Mouse (Mus musculus): ENCODE data around the gene Pcna. TPM values are rescaled to one million over a fixed set of nuclear protein-coding genes. Genes with fewer than 3 reads are reported as not detected.
"Not testable (repeated sequence)": the region's sequence is repeated elsewhere in the genome, so short reads cannot be mapped to it uniquely, and the experiment has no call there.

Pcna gene
- total RNA-seq, 2 experiments from 2014 or later: 44.5 to 49.6 TPM

GRCm38 (mm10) chr2:132253603-132254002 is 489 bp upstream of the Pcna start:
- DNase-seq (ENCODE audit: extremely low spot score in 1 of 2, low spot score in 2 of 2): no peak
- H3K27ac ChIP-seq: peak overlapping the region; percentile 82
- peak overlapping the region; percentile 71 for H3K4me3 ChIP-seq
- intact Hi-C loops (cut with DNase I): no loop called here
- TF ChIP-seq CTCF (IDR thresholded peaks at IDR 0.05): no peak

DNA sequence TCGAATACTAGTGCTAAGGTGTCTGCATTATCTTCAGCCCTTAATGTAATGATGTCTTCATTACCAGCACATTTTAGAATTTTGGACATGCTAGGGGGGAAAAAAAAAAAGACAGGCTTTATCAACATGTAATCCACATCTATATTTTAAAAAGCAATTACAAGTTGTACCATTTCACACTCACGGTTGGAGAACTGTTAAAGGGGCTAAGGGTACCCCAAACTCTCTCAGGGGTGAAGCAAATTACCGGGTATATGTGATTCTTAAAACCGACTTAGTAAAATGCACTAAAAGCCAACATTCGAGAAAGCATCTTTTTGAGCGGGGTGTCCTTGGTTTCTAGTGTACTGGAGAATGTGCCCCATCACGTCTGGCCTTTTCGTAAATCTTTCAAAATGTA is 1.2 kb downstream of the Pcna start:
- Histone ChIP-seq H3K4me3 (peak overlapping the region; percentile 71), H3K27ac (no peak overlapping the region)
- no peak for DNase-seq (ENCODE audit: extremely low spot score in 1 of 2, low spot score in 2 of 2)
- TF ChIP-seq CTCF (IDR thresholded peaks at IDR 0.05): no peak
- intact Hi-C loops (cut with DNase I): no loop called here

GRCm38 (mm10) chr2:132247539-132248313 is 5.4 kb downstream of the Pcna start, which contains the start of gene Tmem230:
Tmem230 (minus strand) TSS chr2:132247807.
- DNase-seq (ENCODE audit: extremely low spot score in 1 of 2, low spot score in 2 of 2): peak; percentile 93 to 95
- Histone ChIP-seq H3K4me3 (peak within 1 kb of the TSS; percentile 74), H3K27ac (peak within 1 kb of the TSS; percentile 79)
- TF ChIP-seq CTCF (IDR thresholded peaks at IDR 0.05): peak; percentile 7
- intact Hi-C loops (cut with DNase I): no loop called here

DNA sequence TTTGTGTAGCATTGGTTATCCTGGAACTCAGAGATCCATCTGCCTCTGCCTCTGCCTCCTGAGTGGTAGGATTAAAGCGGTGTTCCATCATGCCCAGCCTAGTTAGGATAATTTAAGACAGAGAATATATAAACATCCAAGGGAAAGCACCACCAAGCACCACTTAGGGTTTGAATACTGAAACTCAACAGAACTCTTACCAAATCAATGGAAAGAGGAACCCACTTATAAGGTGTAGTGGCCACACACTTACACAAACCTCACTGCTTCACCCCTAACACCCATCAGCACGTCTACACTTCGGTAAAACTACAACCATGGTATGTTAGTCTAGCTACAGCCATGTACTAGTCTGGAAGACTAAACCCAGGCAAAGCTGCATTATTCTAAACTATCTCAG is 9.7 kb downstream of the Pcna start:
- TF ChIP-seq CTCF (IDR thresholded peaks at IDR 0.05): no peak
- intact Hi-C loops (cut with DNase I): no loop called here
- DNase-seq (ENCODE audit: extremely low spot score in 1 of 2, low spot score in 2 of 2): no peak
- Histone ChIP-seq H3K4me3 (no peak overlapping the region), H3K27ac (no peak overlapping the region)

- peak; percentile 65 to 73 for DNase-seq (ENCODE audit: extremely low spot score in 1 of 2, low spot score in 2 of 2)
- not testable (repeated sequence) for H3K27ac ChIP-seq, H3K4me3 ChIP-seq
- intact Hi-C loops (cut with DNase I): loop anchor here (2.0 kb wide), 3 partner anchors 96 to 420 kb away; partner anchors contain the start of gene Slc23a2
- peak; percentile 65 for TF ChIP-seq CTCF (IDR thresholded peaks at IDR 0.05)
Measured at GRCm38 (mm10) chr2:132240457-132240856, 12.7 kb downstream of the Pcna start.

- H3K27ac ChIP-seq; H3K4me3 ChIP-seq; intact Hi-C loops (cut with DNase I); DNase-seq (ENCODE audit: extremely low spot score in 1 of 2, low spot score in 2 of 2): not testable (repeated sequence)
Measured at GRCm38 (mm10) chr2:132239434-132239833, 13.7 kb downstream of the Pcna start.

- no peak overlapping the region for H3K27ac ChIP-seq
- no peak overlapping the region for H3K4me3 ChIP-seq
- no peak for DNase-seq (ENCODE audit: extremely low spot score in 1 of 2, low spot score in 2 of 2)
- TF ChIP-seq CTCF (IDR thresholded peaks at IDR 0.05): no peak
- intact Hi-C loops (cut with DNase I): no loop called here
Measured at GRCm38 (mm10) chr2:132235975-132236374, 17.1 kb downstream of the Pcna start.

- no peak for TF ChIP-seq CTCF (IDR thresholded peaks at IDR 0.05)
- intact Hi-C loops (cut with DNase I): no loop called here
- H3K4me3 ChIP-seq: no peak overlapping the region
- no peak for DNase-seq (ENCODE audit: extremely low spot score in 1 of 2, low spot score in 2 of 2)
- no peak overlapping the region for H3K27ac ChIP-seq
Measured at GRCm38 (mm10) chr2:132235291-132235690, 17.8 kb downstream of the Pcna start.

DNA sequence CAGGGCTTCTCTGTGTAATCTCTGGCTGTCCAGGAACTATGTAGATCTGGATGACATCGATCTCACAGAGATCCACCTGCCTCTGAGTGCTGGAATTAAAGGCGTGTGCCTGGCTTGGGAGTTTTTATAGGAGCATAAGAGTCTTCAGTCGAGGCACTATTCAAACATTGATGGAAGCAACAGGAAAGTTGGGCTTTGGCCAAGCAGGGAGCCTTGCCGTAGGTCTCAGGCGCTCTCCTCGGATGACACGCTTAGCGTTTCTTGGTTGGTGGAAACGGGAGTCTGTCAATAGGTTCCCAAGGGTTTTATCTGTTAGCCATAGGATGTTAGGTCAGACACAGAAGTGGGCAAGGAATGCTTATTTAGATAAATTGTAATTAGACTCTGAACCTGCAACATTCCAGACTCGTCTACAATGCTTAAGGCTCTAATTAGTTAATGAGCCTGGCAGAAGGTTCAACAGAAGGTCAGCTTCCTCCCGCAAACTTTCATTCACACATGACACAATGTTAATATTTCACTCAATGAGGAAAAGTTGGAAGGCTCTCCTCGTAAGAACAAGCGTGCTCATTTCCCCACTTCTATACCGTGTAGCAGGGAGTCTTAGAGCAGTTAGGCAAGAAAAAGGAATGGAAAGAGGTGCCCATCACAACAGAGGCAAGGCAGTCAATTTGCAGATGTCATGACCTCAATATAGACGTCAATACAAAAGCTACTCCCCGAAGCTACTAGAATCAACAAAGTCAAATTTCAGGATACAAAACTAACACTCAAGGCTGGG is 18.9 kb downstream of the Pcna start:
- TF ChIP-seq CTCF (IDR thresholded peaks at IDR 0.05): no peak
- no peak for DNase-seq (ENCODE audit: extremely low spot score in 1 of 2, low spot score in 2 of 2)
- H3K27ac ChIP-seq: no peak overlapping the region
- intact Hi-C loops (cut with DNase I): no loop called here
- no peak overlapping the region for H3K4me3 ChIP-seq

- Histone ChIP-seq H3K4me3 (no peak overlapping the region), H3K27ac (no peak overlapping the region)
- no peak for TF ChIP-seq CTCF (IDR thresholded peaks at IDR 0.05)
- intact Hi-C loops (cut with DNase I): no loop called here
- DNase-seq (ENCODE audit: extremely low spot score in 1 of 2, low spot score in 2 of 2): no peak
Measured at GRCm38 (mm10) chr2:132232413-132232945, 20.6 kb downstream of the Pcna start.

- no peak for TF ChIP-seq CTCF (IDR thresholded peaks at IDR 0.05)
- intact Hi-C loops (cut with DNase I): no loop called here
- DNase-seq (ENCODE audit: extremely low spot score in 1 of 2, low spot score in 2 of 2): no peak
- no peak overlapping the region for H3K4me3 ChIP-seq
- H3K27ac ChIP-seq: no peak overlapping the region
Measured at GRCm38 (mm10) chr2:132224359-132224758, 28.8 kb downstream of the Pcna start.

DNA sequence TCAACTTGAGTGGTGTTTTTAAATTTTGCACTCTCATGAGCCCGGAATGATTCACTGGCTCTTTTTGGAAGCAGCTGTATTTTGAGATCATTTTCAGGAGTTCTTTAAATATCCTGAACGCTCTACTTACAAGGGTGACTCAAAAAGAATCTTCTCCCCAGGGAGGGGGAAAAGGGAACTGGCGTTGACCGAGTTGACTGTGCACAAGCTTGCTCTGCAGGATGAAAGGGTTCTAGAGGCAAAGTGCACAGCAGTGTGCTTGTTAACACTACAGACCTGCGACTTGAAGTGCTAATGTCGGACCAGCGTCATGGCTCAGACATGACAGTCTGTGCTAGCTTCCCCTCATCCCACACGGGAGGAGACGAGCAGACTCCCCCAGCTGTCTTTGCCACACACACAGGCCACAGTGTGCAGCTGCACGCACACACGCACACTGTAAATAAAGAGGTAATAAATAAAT is 31.5 kb downstream of the Pcna start:
- H3K4me3 ChIP-seq: no peak overlapping the region
- no peak for TF ChIP-seq CTCF (IDR thresholded peaks at IDR 0.05)
- H3K27ac ChIP-seq: peak overlapping the region; percentile 66
- peak in 1 of 2 experiments; percentile 15 for DNase-seq (ENCODE audit: extremely low spot score in 1 of 2, low spot score in 2 of 2)
- intact Hi-C loops (cut with DNase I): loop anchor here (2.0 kb wide), 1 partner anchor 77 kb away; the partner anchor contains the start of gene Slc23a2

All from left cerebral cortex, adult 2 months (tissue).